13 mouse cellular contexts compared by ENCODE assay signal in genomic region chr9:78475873-78476272, GRCm38 (mm10). TPM values are rescaled to one million over a fixed set of nuclear protein-coding genes. Genes with fewer than 3 reads are reported as not detected.
DNase-seq lines count a peak whose midpoint lies in the region; ATAC-seq and TF ChIP-seq lines count a peak whose summit lies in the region.
"Had no signal": no experiment of that assay in that cellular context is flagged by ENCODE, and none has a peak within 500 bp of the region (broad histone marks: within the 10 kb centered on the region; RNA-seq: fewer than 3 reads in every experiment).

No protein-coding gene starts in this region.

- peaks cover 0 to 7% of the 10 kb centered on the region in 2 experiments; a peak in 2 of 4 replicates for H3K4me1 ChIP-seq in CH12.LX (ENCODE audit: control insufficient read depth in 1 of 2, insufficient read depth in 2 of 2)
- H3K4me1 ChIP-seq in embryonic facial prominence, embryonic 11.5 days (ENCODE audit: control insufficient read depth, insufficient read depth, low read length) = no peaks in the 10 kb centered on the region

- H3K4me2 ChIP-seq in CH12.LX (ENCODE audit: insufficient read depth, low read depth, poor library complexity, severe bottlenecking) = no peak overlapping the region
- H3K4me2 ChIP-seq in embryonic facial prominence, embryonic 11.5 days (ENCODE audit: low read depth, low read length) = no peak overlapping the region
- H3K4me2 ChIP-seq: heart, embryonic 13.5 days; hindbrain, embryonic 15.5 days had no signal

- H3K9ac ChIP-seq in CH12.LX (ENCODE audit: insufficient read depth, low read depth) = no peak overlapping the region
- no peak overlapping the region for H3K9ac ChIP-seq in embryonic facial prominence, embryonic 11.5 days (replicated peaks; ENCODE audit: low read length)
- H3K9ac ChIP-seq: heart, embryonic 13.5 days; hindbrain, embryonic 15.5 days had no signal

- 0 out of 2 replicates have a peak, but pooled peaks have one; percentile 33 for TF ChIP-seq CTCF in layer of hippocampus, adult 2 months (conservative IDR thresholded peaks at IDR 0.05)
- TF ChIP-seq CTCF in CH12.LX (conservative IDR thresholded peaks at IDR 0.05 in 1 of 2, IDR thresholded peaks at IDR 0.05 in 1 of 2; ENCODE audit: low read depth in 2 of 2, low read length in 2 of 2) = no peak

- ATAC-seq in CD4-positive, CD25-positive, alpha-beta regulatory T cell, adult 4 months = no peak
- ATAC-seq in embryonic facial prominence, embryonic 11.5 days (replicated peaks; ENCODE audit: insufficient number of reproducible peaks, low FRiP score, low TSS enrichment, low read depth) = no peak
- ATAC-seq in frontal cortex, adult (ENCODE audit: low TSS enrichment) = no peak

- H3K36me3 ChIP-seq in CH12.LX (replicated peaks in 1 of 2; ENCODE audit: control insufficient read depth in 1 of 2, insufficient read depth in 1 of 2, low read length in 1 of 2) = peaks cover 65 to 71% of the 10 kb centered on the region in 2 experiments
- peaks cover 5% of the 10 kb centered on the region for H3K36me3 ChIP-seq in embryonic facial prominence, embryonic 11.5 days (replicated peaks; ENCODE audit: control insufficient read depth, insufficient read depth, low read depth, low read length)

- peaks cover 25% of the 10 kb centered on the region for H3K79me2 ChIP-seq in CH12.LX (replicated peaks; ENCODE audit: control insufficient read depth, extremely low read depth, insufficient read depth, poor library complexity, severe bottlenecking)

- H3K27me3 ChIP-seq in CH12.LX (replicated peaks) = no peaks in the 10 kb centered on the region
- no peaks in the 10 kb centered on the region for H3K27me3 ChIP-seq in embryonic facial prominence, embryonic 11.5 days (ENCODE audit: control insufficient read depth, insufficient read depth, low read length)
- H3K27me3 ChIP-seq: heart, embryonic 13.5 days; hindbrain, embryonic 15.5 days had no signal

- dilution Hi-C loops in CH12.LX (cut with MboI; ENCODE audit: extremely low pct_ligation_motif_present, extremely low pct_unique_long_range_greater_than_20kb, low sequenced_read_pairs) = no loop called here

- no peak overlapping the region for H3K27ac ChIP-seq in layer of hippocampus, adult 2 months
- no peak overlapping the region for H3K27ac ChIP-seq in CH12.LX (ENCODE audit: insufficient read depth, low read depth)
- H3K27ac ChIP-seq in embryonic facial prominence, embryonic 11.5 days (replicated peaks; ENCODE audit: low read depth, low read length) = no peak overlapping the region
- H3K27ac ChIP-seq: hindbrain, embryonic 15.5 days had no signal

- H3K4me3 ChIP-seq in layer of hippocampus, adult 2 months = no peak overlapping the region
- H3K4me3 ChIP-seq in CH12.LX (replicated peaks in 1 of 3; ENCODE audit: low read depth in 2 of 3, low read length in 2 of 3, poor library complexity in 1 of 3) = no peak overlapping the region
- no peak overlapping the region for H3K4me3 ChIP-seq in embryonic facial prominence, embryonic 11.5 days (ENCODE audit: low read depth, low read length)
- H3K4me3 ChIP-seq: heart, embryonic 13.5 days; hindbrain, embryonic 15.5 days had no signal

- 87% methylated on average over 4 of the region's 4 CpGs for WGBS in embryonic facial prominence, embryonic 11.5 days

- peak; percentile 30 for DNase-seq in CD4-positive, CD25-positive, alpha-beta regulatory T cell, adult 2 months (ENCODE audit: low read depth, low spot score)
- DNase-seq in layer of hippocampus, adult 2 months (ENCODE audit: low spot score in 2 of 2) = no peak
- DNase-seq in layer of hippocampus, postnatal 14 days (ENCODE audit: low spot score in 2 of 2) = no peak
- peak; percentile 63 for DNase-seq in CH12.LX (ENCODE audit: extremely low read depth)
- DNase-seq in embryonic facial prominence, embryonic 11.5 days (ENCODE audit: low spot score) = peak; percentile 39
- no peak for DNase-seq in spleen, postnatal 14 days (ENCODE audit: low spot score in 2 of 2)
- DNase-seq: adrenal gland, postnatal 25 days; gastrocnemius, postnatal 14 days had no signal

- H3K9me3 ChIP-seq in CH12.LX (replicated peaks; ENCODE audit: low read length) = no peaks in the 10 kb centered on the region
- no peaks in the 10 kb centered on the region for H3K9me3 ChIP-seq in embryonic facial prominence, embryonic 11.5 days (replicated peaks; ENCODE audit: control insufficient read depth, low read length)
- H3K9me3 ChIP-seq: heart, embryonic 13.5 days; hindbrain, embryonic 15.5 days had no signal

- no peak for TF ChIP-seq POLR2A in CH12.LX (IDR thresholded peaks at IDR 0.05; ENCODE audit: low read depth, low read length)

- in situ Hi-C loops in CH12.LX (cut with MboI; ENCODE audit: low pct_ligation_motif_present, low pct_unique_long_range_greater_than_20kb, low sequenced_read_pairs) = no loop called here

- no peak for TF ChIP-seq EP300 in CH12.LX (IDR thresholded peaks at IDR 0.05; ENCODE audit: low read length)

- no peak for TF ChIP-seq RAD21 in CH12.LX (IDR thresholded peaks at IDR 0.05; ENCODE audit: low read depth, low read length)

TF ChIP-seq in CH12.LX, 34 proteins besides CTCF, POLR2A, EP300 and RAD21:
- TF ChIP-seq MAZ (IDR thresholded peaks at IDR 0.05; ENCODE audit: low read depth, low read length) (no peak), ZC3H11A (IDR thresholded peaks at IDR 0.05; ENCODE audit: low read depth, low read length) (no peak), HCFC1 (IDR thresholded peaks at IDR 0.05; ENCODE audit: low read depth, low read length) (no peak), ZNF384 (IDR thresholded peaks at IDR 0.05; ENCODE audit: low read depth, low read length) (peak; percentile 21; the same call in 1 of the 2 replicates), ZMIZ1 (IDR thresholded peaks at IDR 0.05; ENCODE audit: low read depth, low read length) (no peak), MAFK (IDR thresholded peaks at IDR 0.05; ENCODE audit: insufficient replicate concordance, low read length) (peak; percentile 49; the same call in 1 of the 2 replicates), NELFE (IDR thresholded peaks at IDR 0.05; ENCODE audit: low read depth, low read length) (no peak), ETS1 (conservative IDR thresholded peaks at IDR 0.05; ENCODE audit: low read depth, low read length) (no peak), SIN3A (IDR thresholded peaks at IDR 0.05; ENCODE audit: low read length) (no peak), TBP (conservative IDR thresholded peaks at IDR 0.05; ENCODE audit: low read depth, low read length) (peak; percentile 96), IRF4 (IDR thresholded peaks at IDR 0.05; ENCODE audit: low read depth, low read length) (no peak)

RNA-seq across cellular contexts. Expression of gene Eef1a1, which starts 13.1 kb away (rescaled TPM):
- over 10,000 TPM; 10,256 to 11,102 TPM for polyA plus RNA-seq in CD4-positive, CD25-positive, alpha-beta regulatory T cell, adult 4 months (2017; shearing (Covaris generic))
- 1,000 to 10,000 TPM; 3,119 to 3,317 TPM for total RNA-seq in layer of hippocampus, adult 2 months (2021)
- 1,000 to 10,000 TPM; 3,391 to 3,794 TPM for total RNA-seq in layer of hippocampus, postnatal 14 days (2021)
- total RNA-seq in CH12.LX (2012; rRNA removed) (14,448 and 18,409 TPM in 2 replicates), CH12.LX (2014; rRNA removed) (21,026 and 21,314 TPM in 2 replicates)
- polyA plus RNA-seq in CH12.LX (2012; ENCODE audit: insufficient read length, low read depth) = 11,979 and 12,362 TPM in 2 replicates
- 5,291 and 5,417 TPM in 2 replicates for polyA plus RNA-seq in embryonic facial prominence, embryonic 11.5 days (2014; fragmentation: Nextera tagmentation; extraction: Ambion mirVana)

RNA-seq across cellular contexts. Expression of gene Gm17324, which starts 27.3 kb away (rescaled TPM):
- under 1 TPM in 1 of 2 experiments, not detected in 1; 0.51 TPM for polyA plus RNA-seq in CD4-positive, CD25-positive, alpha-beta regulatory T cell, adult 4 months (2017; shearing (Covaris generic))
- total RNA-seq in layer of hippocampus, adult 2 months (2021) = 1 to 10 TPM; 1.3 to 1.5 TPM
- 1 to 10 TPM; 1.0 to 1.2 TPM for total RNA-seq in layer of hippocampus, postnatal 14 days (2021)
- total RNA-seq in CH12.LX (2012; rRNA removed) (0.46 and 0.55 TPM in 2 replicates), CH12.LX (2014; rRNA removed) (not detected in 2 replicates)
- not detected in 2 replicates for polyA plus RNA-seq in CH12.LX (2012; ENCODE audit: insufficient read length, low read depth)
- 0.32 and 0.70 TPM in 2 replicates for polyA plus RNA-seq in embryonic facial prominence, embryonic 11.5 days (2014; fragmentation: Nextera tagmentation; extraction: Ambion mirVana)
- total RNA-seq: adrenal gland, postnatal 25 days; gastrocnemius, postnatal 14 days had no signal
- polyA plus RNA-seq: small intestine, adult 2 months had no signal

RNA-seq across cellular contexts. Expression of gene Mto1, which starts 27.9 kb away (rescaled TPM):
- 10 to 100 TPM; 15.6 to 19.1 TPM for polyA plus RNA-seq in CD4-positive, CD25-positive, alpha-beta regulatory T cell, adult 4 months (2017; shearing (Covaris generic))
- 10 to 100 TPM; 25.1 to 25.8 TPM for total RNA-seq in layer of hippocampus, adult 2 months (2021)
- total RNA-seq in layer of hippocampus, postnatal 14 days (2021) = 10 to 100 TPM; 22.8 to 23.9 TPM
- total RNA-seq in CH12.LX (2012; rRNA removed) (21.5 and 22.9 TPM in 2 replicates), CH12.LX (2014; rRNA removed) (21.5 and 22.5 TPM in 2 replicates)
- polyA plus RNA-seq in CH12.LX (2012; ENCODE audit: insufficient read length, low read depth) = 13.8 and 14.2 TPM in 2 replicates
- 21.4 and 24.7 TPM in 2 replicates for polyA plus RNA-seq in embryonic facial prominence, embryonic 11.5 days (2014; fragmentation: Nextera tagmentation; extraction: Ambion mirVana)

RNA-seq across cellular contexts. Expression of gene Cgas, which starts 32.8 kb away (rescaled TPM):
- 1 to 10 TPM; 2.3 to 3.1 TPM for polyA plus RNA-seq in CD4-positive, CD25-positive, alpha-beta regulatory T cell, adult 4 months (2017; shearing (Covaris generic))
- total RNA-seq in layer of hippocampus, adult 2 months (2021) = under 1 TPM; 0.79 to 0.92 TPM
- total RNA-seq in layer of hippocampus, postnatal 14 days (2021) = 1 to 10 TPM in 1 of 2 experiments, under 1 TPM in 1; 0.81 to 1.1 TPM
- total RNA-seq in CH12.LX (2012; rRNA removed) = not detected in 2 replicates
- total RNA-seq in CH12.LX (2014; rRNA removed) = not detected in 2 replicates
- polyA plus RNA-seq in CH12.LX (2012; ENCODE audit: insufficient read length, low read depth) = not detected in 2 replicates
- 0.84 and 0.92 TPM in 2 replicates for polyA plus RNA-seq in embryonic facial prominence, embryonic 11.5 days (2014; fragmentation: Nextera tagmentation; extraction: Ambion mirVana)

Comparison
In these comparisons a context has a peak if more than half of its experiments do, and no peak if none do; other contexts are left out.
1. DNase-seq: peak in CD4-positive, CD25-positive, alpha-beta regulatory T cell, adult 2 months (single experiment), CH12.LX (single experiment) and embryonic facial prominence, embryonic 11.5 days (single experiment); none in layer of hippocampus, adult 2 months (0 of 2), layer of hippocampus, postnatal 14 days (0 of 2) and spleen, postnatal 14 days (0 of 2).